Mouse (Mus musculus) gastrocnemius, postnatal 25 days (tissue): ENCODE measurements around the gene Actr10. TPM values are rescaled to one million over a fixed set of nuclear protein-coding genes. Genes with fewer than 3 reads are reported as not detected.

Source experiments
- DNase-seq: peaks from one replicate; pipeline ENCODE4 v3.0.0; 2022
- total RNA-seq, 2 experiments: library from RNA; stranded (reverse); gene quantifications; 1 replicate in 1 of 2; 2 replicates in 1 of 2; pipeline ENCODE4 v1.2.3; 2021

Gene Actr10
- total RNA-seq, 2 experiments from 2014 or later: 84.6 to 87.0 TPM

- no peak for DNase-seq
Measured at GRCm38 (mm10) chr12:70967581-70967980, 29.9 kb downstream of the Actr10 start.

DNA sequence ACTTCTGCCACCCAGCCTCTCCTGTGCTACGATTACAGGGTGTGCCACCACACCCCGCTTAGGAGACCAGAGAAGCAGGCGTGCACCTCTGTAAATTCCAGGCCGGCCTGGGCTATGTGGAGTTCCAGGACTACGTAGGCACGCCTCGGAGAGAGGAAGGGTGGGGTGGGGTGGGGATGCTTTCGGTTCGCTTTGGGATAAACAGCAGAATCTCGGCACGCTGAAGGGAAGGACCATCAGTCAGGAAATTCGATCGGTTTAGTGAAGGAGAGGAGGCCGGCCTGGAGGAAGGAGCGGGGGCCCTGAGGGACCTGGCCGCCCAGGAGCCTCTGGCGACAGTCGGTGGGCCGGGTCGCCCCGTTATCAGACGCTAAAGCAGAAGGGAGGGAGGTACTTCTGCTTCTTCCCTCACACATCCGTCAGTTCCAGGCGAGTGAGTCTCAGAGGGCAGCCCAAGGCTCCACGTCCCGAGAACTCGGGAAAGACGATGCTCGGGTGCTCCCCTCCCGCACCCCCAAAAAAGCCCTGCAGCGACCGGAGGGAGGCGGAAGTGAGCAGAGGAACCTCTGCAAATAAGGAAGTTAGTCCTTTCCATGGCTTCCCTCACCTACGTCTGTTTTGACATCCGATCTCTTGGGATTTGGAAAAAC lies 30.6 kb downstream of the Actr10 start:
- peak; percentile 82 for DNase-seq

GRCm38 (mm10) chr12:70968791-70969307 lies 31.2 kb downstream of the Actr10 start:
- DNase-seq: peak; percentile 77

DNA sequence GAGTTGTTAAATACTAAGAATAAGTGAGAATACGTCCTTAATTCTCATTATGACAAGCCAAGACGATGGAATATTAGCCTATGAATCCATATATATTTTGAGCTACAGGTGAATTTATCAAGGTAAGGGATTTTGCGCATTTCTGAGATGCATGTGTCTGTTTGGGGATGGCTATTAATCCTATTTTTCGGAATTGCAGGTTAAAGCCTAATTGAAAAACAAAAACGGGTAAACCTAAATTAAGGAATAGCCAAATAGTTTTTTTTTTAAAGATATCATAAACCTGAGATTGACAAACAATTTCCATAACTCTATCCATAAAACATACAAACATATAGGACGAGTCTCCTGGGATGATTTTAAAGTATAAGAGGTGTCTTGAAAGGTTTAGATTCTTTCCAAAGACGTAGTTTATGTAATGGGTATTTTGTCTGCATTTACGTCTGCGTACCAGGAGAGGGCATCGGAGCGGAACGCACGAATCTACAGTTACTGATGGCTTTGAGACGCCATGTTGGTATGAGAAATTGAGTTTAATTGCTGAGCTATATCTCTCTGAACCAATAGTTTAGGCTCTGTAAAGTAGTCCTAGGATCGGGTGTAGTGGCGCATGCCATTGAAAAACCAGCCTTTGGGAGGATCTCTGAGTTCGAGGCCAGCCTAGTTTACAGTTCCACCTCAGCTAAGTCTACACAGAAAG lies 32.0 kb downstream of the Actr10 start:
- peak; percentile 16 for DNase-seq

DNA sequence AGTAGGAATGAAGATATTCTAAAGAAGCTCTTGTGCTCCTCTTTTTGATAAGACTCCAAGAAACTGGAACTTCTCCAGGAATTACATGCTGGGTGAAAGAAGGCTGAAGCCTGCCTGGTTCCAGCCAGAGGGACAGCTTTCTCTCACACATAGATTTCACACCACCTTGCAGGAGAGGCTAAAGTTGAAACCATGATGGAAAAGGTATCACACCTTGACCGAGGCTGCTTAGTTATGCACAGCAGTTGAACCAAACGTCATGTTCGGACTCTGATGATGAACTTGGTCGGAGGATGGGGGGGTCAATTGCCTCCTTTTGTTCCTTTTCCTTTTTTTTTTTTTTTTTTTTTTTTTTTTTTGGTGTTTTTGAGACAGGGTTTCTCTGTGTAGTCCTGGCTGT lies 36.2 kb downstream of the Actr10 start:
- no peak for DNase-seq

DNA sequence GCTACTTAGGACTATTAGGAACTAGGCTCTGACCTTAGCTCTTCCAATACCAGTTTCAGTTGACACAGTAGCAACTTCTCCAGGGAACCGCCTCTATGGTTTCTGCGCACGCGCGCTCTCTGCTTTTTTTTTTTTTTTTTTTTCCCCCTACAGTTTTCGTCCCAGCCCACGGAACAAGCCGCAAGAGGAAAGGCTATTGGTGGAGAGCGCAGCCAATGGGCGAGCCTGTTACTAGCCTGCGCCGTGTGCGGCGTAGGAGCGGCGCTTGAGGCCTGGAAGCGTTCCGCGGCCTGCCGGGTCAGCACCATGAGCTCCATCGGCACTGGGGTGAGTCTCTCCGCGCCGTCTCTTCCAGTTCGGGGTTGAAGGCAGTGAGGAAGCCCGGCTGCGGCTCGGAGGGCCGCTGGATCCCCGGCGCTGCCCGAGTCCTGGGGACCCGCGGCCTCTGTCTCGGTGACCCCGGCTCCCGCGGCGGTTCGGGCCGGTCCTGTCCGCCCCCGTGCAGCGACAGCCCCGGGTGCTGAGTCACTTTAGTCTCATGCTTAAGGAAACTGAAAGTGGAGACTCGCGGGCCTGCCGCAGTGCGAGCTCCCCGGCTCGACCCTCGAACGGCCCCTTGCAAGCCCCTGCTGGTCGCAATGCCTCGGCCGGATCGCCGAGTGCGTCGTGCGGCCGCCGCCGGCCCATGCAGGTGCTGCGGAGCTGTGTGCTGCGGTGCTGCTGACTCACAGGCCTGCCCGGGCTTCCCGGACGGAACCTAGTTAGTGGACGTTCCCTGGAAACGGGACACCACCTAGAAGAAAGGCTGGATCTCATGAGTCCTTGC lies 37.0 kb downstream of the Actr10 start, which contains the start of gene Psma3:
TSS of gene Psma3 (plus strand) at position 181 of the 826 bp plus-strand sequence.
- DNase-seq: peak; percentile 92

DNA sequence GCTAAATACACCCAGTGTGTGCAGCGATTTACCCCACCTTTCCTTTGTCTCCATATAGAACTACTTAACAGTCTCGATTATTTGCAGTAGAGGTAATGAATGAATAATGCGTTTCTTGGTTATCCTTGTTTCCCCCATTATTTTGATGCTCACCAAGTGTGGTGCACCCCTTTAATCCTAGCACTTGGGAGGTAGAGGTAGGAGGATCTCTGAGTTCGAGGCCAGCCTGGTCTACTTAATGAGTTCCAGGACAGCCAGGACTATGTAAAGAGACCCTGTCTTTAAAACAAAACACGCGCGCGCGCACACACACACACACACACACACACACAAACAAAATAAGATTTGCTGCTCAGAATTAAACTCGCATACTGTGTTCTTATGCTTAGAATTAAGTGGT lies 37.7 kb downstream of the Actr10 start:
- no peak for DNase-seq

- DNase-seq: no peak
Measured at GRCm38 (mm10) chr12:70975891-70976290, 38.2 kb downstream of the Actr10 start.

DNA sequence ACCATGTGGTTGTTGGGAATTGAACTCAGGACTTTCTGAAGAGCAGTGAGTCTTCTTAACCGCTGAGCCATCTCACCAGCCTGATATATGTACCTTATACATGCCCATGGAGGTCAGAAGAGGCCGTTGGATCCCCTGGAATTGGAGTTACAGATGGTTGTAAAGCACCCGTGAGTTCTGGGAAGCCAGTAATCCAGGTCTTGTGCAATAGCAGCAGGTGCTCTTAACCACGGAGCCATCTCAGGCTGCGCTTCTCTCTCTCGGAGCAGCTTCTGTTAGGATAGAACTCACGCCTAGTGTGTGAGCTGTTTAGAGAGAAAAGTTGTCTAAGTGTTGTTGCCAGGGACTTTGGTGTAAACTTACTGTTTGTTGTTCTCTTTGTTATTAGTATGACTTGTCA lies 40.7 kb downstream of the Actr10 start:
- DNase-seq: no peak

DNA sequence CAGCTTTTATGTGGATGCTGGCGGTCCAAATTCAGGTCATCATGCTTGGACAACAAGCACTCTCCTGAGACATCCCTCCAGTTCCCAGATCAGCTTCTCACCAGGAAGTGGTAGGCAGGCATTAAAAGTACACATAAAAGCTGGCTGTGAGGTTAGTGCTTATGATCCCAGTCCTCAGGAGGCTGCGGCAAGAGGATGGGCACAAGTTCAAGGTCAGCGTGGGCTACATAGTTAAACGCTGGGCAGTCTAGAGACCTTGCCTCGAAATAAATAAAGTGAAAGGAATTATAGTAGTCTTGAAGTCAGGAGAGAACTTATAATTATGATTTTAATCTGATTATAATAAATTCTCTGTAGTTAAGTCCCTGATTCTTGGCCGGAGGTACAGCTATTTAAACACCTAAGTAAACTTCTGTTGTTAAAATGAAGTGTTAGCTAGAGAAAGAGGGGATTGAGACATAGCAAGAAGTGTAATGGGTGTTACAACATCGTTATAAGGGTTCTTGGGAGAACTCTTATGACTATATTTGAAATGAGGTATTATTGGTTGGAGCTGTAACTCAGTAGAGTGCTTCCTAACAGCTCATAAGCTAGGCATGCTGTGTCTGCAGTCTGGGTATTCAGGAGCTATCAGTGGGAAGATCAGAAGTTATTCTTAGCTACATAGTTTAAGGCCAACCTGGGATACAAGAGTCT lies 47.3 kb downstream of the Actr10 start:
- no peak for DNase-seq

DNA sequence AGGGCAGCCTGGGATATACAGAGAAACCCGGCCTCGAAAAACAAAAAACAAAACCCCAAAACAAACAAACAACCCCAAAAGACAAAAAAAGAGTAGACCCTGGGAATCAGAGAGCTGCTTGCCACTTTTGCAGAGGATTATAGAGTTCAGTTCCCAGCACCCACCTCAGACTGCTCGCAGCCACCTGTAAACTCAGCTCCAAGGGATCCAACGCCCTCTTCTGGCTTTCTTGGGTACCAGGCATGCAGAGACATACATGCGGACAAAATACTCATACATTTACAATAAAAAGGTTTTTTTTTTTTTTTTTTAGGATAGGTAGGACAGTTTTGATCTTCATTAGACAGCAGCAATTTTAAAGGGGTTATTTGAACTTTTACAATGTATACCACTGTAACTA lies 59.6 kb downstream of the Actr10 start:
- DNase-seq: no peak

- no peak for DNase-seq
Measured at GRCm38 (mm10) chr12:70999423-70999903, 61.8 kb downstream of the Actr10 start.

DNA sequence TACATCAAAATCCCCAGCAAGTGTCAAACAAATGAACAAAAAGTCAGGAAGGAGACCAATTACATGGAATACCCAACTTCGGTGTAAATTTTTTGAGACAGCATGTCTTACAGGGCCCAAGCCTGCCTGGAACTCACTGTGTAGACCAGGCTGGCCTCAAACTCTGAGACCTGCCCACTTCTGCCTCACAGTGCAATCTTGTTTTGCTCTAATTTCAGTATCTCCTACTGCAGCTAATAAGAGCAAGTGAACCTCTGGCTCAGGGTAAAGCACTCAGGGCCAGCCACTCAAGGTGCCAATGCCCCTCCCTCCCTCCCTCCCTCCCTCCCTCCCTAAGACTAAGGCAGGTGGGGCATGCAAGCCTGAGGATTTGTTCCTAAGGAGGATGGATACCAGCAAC lies 62.7 kb downstream of the Actr10 start:
- DNase-seq: no peak

DNA sequence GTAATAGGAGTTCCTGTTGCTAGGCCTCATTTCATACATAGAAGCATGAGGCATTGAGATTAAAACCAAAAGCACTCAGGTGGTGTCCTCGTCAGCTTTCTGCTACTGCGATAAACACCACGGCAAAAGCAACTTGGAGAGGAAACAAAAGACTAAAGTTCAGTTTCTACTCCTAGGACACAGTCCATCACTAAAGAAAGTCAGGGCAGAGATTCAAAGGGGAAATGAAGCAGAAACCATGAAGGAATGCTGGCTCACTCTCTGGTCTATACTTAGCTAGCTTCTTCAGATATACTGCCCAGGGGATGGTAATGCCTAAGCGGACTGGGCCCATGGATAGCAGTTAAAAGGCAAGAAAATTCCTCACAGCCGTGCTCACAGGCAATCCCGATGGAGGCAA lies 63.8 kb downstream of the Actr10 start:
- DNase-seq: no peak

DNA sequence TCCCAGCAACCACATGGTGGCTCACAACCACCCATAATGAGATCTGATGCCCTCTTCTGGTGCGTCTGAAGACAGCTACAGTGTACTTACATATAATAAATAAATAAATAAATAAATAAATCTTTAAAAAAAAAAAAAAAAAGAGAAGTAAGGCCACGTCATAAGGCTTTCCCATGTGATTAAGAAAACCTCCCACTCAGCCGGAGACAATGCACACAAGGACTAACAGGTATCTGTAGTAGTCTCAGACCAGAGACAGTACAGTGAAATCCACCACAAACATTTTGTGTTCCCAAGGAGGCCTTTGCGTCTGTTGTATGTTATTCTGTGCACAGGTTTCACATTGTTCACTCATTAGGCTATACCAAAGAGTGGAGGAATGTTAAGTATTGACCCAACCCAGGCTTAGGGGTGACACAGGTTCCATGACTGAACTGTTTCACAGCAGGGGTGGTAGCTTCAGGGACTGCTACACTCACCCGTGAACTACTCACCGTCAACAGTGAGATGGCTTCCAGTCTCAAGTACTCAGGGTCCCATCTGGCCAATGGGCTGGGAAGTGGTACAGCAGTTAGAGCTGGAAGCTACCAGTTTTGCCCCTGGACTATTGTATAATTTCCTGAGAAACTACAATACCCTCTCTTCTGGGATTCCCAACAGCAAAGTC lies 66.2 kb downstream of the Actr10 start:
- DNase-seq: no peak

DNA sequence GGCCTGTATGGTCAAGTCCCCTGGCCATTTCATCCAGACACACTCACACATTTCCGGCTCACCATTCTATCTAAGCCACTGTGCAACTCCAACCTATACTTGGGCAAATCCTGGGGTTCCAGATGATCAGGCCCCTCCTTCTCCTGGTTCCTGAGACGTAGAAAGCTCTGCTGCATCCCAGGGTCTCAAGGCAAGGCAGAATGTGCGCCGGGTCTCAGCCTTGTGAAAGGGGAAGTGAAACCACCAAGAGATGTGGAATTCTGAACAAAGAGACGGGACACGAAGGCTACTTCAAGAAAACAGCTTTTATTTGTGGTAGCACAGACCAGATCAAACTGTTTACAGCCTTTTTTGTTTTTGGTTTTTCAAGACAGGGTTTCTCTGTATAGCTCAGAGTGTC lies 68.5 kb downstream of the Actr10 start:
- DNase-seq: no peak

DNA sequence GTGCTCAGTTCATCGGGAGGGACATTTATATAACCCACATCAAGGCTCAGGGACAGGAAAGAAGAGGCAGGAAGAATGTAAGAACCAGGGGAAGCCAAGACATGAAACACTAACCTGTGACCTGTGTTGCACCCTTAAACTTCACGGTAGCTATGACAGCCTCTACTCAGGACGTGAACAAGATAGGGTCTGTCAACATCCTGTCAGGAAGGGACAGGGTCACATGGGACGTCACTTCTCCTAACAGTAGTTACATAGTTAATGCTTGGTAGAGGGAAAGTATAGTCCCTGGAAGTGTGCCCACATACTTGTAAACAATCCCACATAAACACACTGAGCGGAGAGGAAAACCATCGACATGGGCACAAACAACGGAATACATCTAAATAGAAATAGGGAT lies 69.2 kb downstream of the Actr10 start:
- DNase-seq: no peak

DNA sequence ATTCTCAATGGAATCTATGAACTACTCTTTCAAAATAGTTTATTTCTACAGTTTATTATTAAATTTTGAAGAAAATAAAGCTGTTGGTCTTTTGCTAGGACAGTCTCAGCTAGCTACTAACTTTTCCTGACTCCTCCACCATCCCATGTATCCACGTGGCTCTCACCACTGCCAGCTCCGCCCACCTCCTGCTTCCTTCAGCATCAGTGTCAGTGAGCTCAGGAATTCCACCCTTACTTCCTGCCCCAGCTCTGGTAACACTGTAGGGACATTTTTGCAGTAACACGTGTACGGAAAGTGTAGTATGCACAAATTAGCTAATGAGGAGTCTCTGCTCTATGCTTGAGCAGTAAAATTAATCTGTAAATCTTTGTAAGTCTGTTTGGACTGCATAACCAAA lies 72.1 kb downstream of the Actr10 start:
- no peak for DNase-seq
